Mouse (Mus musculus) stomach, embryonic 16.5 days (tissue): ENCODE data around the gene Plbd1. TPM values are rescaled to one million over a fixed set of nuclear protein-coding genes. Genes with fewer than 3 reads are reported as not detected.

Experiments
- ATAC-seq: fragments of 200-750 bp; cut with Nextera tagmentation; 2 replicates; pipeline ENCODE4 v1.8.0; 2017; ENCODE audit warnings: moderate number of reproducible peaks, moderate TSS enrichment; ENCODE audit not compliant: insufficient read depth, low FRiP score
- H3K27ac ChIP-seq: fragments of 300-500 bp; sonication (generic); 2 replicates; pipeline ENCODE4 v1.5.1; 2014; ENCODE audit warnings: low read length
- H3K27me3 ChIP-seq: fragments of 300-500 bp; sonication (generic); 2 replicates; pipeline ENCODE4 v1.6.1; 2014; ENCODE audit warnings: low read length, control low read depth, mixed read lengths; ENCODE audit not compliant: control insufficient read depth, insufficient read depth
- H3K36me3 ChIP-seq: fragments of 300-500 bp; sonication (generic); 2 replicates; pipeline ENCODE4 v1.6.1; 2014; ENCODE audit warnings: low read length; ENCODE audit not compliant: control insufficient read depth, insufficient read depth
- H3K4me1 ChIP-seq: fragments of 300-500 bp; sonication (generic); 2 replicates; pipeline ENCODE4 v1.6.1; 2014; ENCODE audit warnings: low read length, control low read depth, mixed read lengths; ENCODE audit not compliant: control insufficient read depth, insufficient read depth
- H3K4me2 ChIP-seq: fragments of 300-500 bp; sonication (generic); 2 replicates; pipeline ENCODE4 v1.6.1; 2014; ENCODE audit warnings: low read depth, low read length, mixed read lengths
- H3K4me3 ChIP-seq: fragments of 300-500 bp; sonication (generic); replicated peaks from 2 replicates; pipeline ENCODE4 v1.5.1; 2014; ENCODE audit warnings: mild to moderate bottlenecking, low read length
- H3K9ac ChIP-seq: fragments of 300-500 bp; sonication (generic); 2 replicates; pipeline ENCODE4 v1.6.1; 2014; ENCODE audit warnings: low read length
- H3K9me3 ChIP-seq: fragments of 300-500 bp; sonication (generic); replicated peaks from 2 replicates; pipeline ENCODE4 v1.6.1; 2016; ENCODE audit warnings: low read length, control low read depth; ENCODE audit not compliant: control insufficient read depth
- WGBS: fragments of 180-500 bp; shearing (Covaris S2); extraction: QIAGEN DNeasy Blood & Tissue Kit; methylation state at CpG from one replicate; pipeline ENCODE4 v1.1.7; 2014; 5-methylcytosine and 5-hydroxymethylcytosine counted together
- polyA plus RNA-seq: library from polyadenylated mRNA; unstranded; fragments of >200 nt; fragmentation: Nextera tagmentation; extraction: Ambion mirVana; gene quantifications from 2 replicates; pipeline ENCODE4 v1.2.1, GENCODE M21; 2015

Gene Plbd1
- polyA plus RNA-seq, 1 experiment from 2014 or later, result 32.8 TPM

DNA sequence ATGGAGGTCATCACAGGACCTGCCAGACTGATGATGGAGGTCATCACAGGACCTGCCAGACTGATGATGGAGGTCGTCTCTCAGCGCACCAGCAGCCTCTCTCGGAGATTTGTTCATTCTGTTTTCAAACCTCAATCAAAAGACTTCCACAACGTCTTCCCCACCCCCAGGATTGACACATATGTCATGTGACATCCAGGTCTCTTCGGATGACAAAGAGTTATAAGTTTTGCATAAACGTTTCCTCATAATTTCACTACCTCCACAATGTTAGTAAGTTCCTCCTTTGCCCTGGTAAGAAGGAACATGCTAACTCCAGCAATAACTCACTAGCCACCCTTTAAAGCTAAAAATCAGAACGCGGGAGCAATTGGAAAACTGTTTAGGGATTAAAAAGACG lies 2.5 kb downstream of the Plbd1 start:
- H3K9ac ChIP-seq, result no peak overlapping the region
- H3K4me3 ChIP-seq, result no peak overlapping the region
- H3K36me3 ChIP-seq, result no peaks in the 10 kb centered on the region
- WGBS, result 86% methylated on average over 9 of the region's 9 CpGs
- peaks cover 7% of the 10 kb centered on the region; the same call in 1 of the 2 replicates for H3K4me1 ChIP-seq
- H3K27ac ChIP-seq, result no peak overlapping the region
- no peak for ATAC-seq
- peaks cover 10% of the 10 kb centered on the region; the same call in 1 of the 2 replicates for H3K27me3 ChIP-seq
- H3K9me3 ChIP-seq, result no peaks in the 10 kb centered on the region
- H3K4me2 ChIP-seq, result no peak overlapping the region

DNA sequence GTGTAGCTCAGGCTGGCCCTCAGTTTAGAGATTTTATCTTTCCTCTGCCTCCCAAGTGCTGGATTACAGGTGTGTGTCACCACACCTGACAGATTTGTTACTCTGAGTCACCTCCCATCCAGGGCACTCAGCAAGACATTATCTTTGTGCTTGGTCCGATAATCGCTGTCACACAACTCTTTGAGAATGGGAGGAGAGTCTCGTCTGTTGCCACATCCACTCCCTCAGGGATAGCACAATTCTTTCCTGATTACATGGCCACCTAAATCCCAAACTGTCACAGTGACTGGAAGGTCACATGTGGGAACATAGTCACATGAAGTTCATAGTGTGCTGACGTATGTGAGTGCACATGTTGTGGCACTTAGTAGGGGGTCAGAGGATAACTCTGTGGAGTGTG lies 3.4 kb downstream of the Plbd1 start:
- WGBS, result 85% methylated on average over 4 of the region's 4 CpGs
- Histone ChIP-seq H3K27ac (no peak overlapping the region), H3K4me1 (peaks cover 7% of the 10 kb centered on the region; the same call in 1 of the 2 replicates), H3K36me3 (no peaks in the 10 kb centered on the region), H3K4me2 (no peak overlapping the region), H3K4me3 (no peak overlapping the region), H3K9me3 (no peaks in the 10 kb centered on the region), H3K27me3 (peaks cover 10% of the 10 kb centered on the region; the same call in 1 of the 2 replicates), H3K9ac (no peak overlapping the region)
- ATAC-seq, result no peak

DNA sequence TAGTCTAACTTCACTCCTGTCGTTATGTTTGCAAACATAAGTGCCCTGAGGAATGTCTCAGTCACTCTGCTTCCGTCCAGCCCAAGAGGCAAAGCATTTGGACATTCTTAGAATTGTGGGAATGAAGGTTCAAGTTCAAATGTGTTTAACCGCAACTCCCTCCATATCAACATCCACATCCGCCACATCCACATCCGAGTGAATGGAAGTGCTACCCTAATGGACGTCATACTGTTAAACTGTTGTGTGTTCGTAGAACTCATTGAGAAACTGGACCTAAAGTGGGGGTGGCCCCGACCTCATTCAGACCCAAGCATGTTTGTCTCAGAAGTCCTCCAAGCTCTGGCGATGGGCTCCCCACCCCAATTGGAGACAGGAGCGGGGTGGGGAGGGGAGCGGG lies 5.9 kb downstream of the Plbd1 start:
- peak overlapping the region; percentile 32; the same call in 1 of the 2 replicates for H3K4me2 ChIP-seq
- no peak overlapping the region for H3K9ac ChIP-seq
- H3K27me3 ChIP-seq, result no peaks in the 10 kb centered on the region
- WGBS, result 55% methylated on average over 11 of the region's 11 CpGs
- H3K4me1 ChIP-seq, result no peaks in the 10 kb centered on the region
- H3K4me3 ChIP-seq, result 0 out of 2 replicates have a peak overlapping the region, but pooled peaks have one; percentile 18
- no peaks in the 10 kb centered on the region for H3K36me3 ChIP-seq
- no peak for ATAC-seq
- no peak overlapping the region for H3K27ac ChIP-seq
- H3K9me3 ChIP-seq, result no peaks in the 10 kb centered on the region

DNA sequence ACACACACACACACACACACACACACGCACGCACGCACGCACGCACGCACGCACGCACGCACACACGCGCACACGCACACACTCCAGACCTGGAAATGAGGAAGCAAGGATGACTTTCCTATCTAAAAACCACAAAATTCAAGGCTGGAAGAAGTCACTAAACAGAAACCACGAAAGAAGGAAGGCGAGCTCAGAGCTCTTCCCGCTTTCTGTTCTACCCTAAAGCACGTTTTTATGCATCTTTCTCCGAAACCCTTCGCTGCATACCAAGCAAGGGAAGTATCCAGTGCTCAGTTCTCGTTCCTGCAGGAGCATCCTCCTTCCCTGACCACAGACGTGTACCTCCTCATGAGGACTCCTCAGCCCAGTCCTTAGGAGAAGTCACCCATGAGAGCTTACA lies 7.3 kb downstream of the Plbd1 start:
- Histone ChIP-seq H3K4me2 (no peak overlapping the region), H3K4me1 (no peaks in the 10 kb centered on the region), H3K27ac (no peak overlapping the region), H3K9ac (no peak overlapping the region), H3K36me3 (no peaks in the 10 kb centered on the region), H3K4me3 (no peak overlapping the region), H3K9me3 (no peaks in the 10 kb centered on the region), H3K27me3 (no peaks in the 10 kb centered on the region)
- ATAC-seq, result no peak
- 83% methylated on average over 20 of the region's 20 CpGs for WGBS

DNA sequence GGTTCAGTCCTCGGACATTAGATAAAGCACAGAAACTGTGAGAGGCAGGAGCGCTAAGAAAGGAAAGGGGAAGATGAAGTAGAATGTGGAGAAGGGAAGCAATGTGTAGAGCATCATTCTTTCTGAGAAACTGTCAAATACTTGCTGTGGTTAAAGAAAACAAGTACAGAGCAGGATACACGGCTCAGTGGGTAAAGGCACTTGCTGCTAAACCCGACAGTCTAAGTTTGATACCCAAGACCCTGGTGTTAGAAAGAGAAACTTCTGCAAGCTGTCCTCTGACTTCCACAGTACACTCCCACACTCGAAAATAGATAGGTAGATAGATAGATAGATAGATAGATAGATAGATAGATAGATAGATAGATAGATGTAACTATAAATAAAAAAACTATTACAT lies 8.4 kb downstream of the Plbd1 start:
- Histone ChIP-seq H3K27ac (no peak overlapping the region), H3K4me3 (no peak overlapping the region), H3K4me1 (no peaks in the 10 kb centered on the region), H3K27me3 (no peaks in the 10 kb centered on the region), H3K36me3 (no peaks in the 10 kb centered on the region), H3K4me2 (no peak overlapping the region), H3K9me3 (no peaks in the 10 kb centered on the region), H3K9ac (no peak overlapping the region)
- no peak for ATAC-seq
- 47% methylated on average over 5 of the region's 5 CpGs for WGBS

DNA sequence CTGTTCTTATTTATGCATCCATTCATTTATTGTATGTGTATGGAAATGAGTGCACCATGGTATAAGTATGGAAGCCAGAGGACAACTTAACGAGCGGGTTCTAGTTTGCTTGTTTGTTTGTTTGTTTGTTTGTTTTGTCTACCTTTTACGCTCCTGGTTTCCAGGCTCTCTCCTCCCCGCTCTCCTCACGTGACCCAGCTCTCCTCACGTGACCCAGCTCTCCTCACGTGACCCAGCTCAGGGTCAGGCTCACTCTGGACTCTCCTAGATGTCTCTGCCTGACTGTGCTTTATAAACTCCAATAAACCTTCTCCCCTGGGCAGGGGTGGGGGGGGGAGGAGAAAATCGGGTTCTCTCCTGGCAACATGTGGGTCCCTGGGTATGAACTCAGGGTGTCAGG lies 11.1 kb downstream of the Plbd1 start:
- no peak for ATAC-seq
- Histone ChIP-seq H3K27ac (no peak overlapping the region), H3K9me3 (no peaks in the 10 kb centered on the region), H3K36me3 (no peaks in the 10 kb centered on the region), H3K4me2 (no peak overlapping the region), H3K4me3 (no peak overlapping the region), H3K27me3 (no peaks in the 10 kb centered on the region), H3K9ac (no peak overlapping the region), H3K4me1 (no peaks in the 10 kb centered on the region)
- WGBS, result 81% methylated on average over 8 of the region's 8 CpGs

DNA sequence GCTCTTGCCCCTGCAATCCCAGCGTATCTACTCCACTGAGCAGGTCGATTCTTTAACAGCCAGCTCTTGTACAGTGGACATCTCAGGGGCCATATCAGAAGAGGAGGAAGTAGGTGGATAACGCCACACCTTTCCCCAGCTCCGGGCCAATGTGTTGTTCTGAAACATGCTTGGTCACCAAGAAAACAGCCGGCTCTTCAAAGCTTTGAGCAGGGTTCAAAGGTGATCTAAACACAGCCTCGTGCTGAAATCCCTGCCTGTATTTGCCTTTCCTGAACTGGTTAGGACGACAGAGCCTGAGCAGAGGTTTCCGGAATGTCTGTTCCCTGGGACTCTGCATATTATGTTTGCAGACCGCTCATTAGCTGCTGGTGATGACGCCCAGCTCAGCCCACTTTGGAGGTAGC lies 14.3 kb downstream of the Plbd1 start:
- H3K9ac ChIP-seq, result no peak overlapping the region
- H3K27ac ChIP-seq, result peak overlapping the region; percentile 10; the same call in 1 of the 2 replicates
- H3K4me1 ChIP-seq, result no peaks in the 10 kb centered on the region
- no peak overlapping the region for H3K4me3 ChIP-seq
- ATAC-seq, result peak; percentile 60; the same call in 1 of the 2 replicates
- peaks cover 4% of the 10 kb centered on the region for H3K9me3 ChIP-seq
- H3K4me2 ChIP-seq, result no peak overlapping the region
- H3K27me3 ChIP-seq, result no peaks in the 10 kb centered on the region
- 34% methylated on average over 10 of the region's 10 CpGs for WGBS
- H3K36me3 ChIP-seq, result no peaks in the 10 kb centered on the region

DNA sequence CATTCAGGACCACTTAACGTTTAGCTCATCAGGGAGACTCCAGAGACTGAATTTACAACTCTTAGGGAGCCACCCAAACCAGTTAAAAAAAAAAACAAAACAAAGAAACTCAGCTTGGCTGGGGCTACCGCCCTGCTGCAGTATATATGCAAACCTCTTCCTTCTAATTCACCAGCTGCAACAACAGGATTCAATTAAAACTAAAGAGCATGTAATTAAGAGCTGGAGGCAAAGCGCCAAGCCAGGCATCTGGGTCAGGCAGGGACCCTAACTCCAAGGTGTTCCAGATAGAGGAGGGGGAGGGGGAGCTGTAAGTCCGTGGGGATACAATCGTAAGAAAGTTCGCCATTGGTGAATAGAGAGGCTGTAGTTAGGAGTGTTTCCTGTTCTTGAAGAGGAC lies 15.5 kb downstream of the Plbd1 start:
- H3K4me2 ChIP-seq, result no peak overlapping the region

DNA sequence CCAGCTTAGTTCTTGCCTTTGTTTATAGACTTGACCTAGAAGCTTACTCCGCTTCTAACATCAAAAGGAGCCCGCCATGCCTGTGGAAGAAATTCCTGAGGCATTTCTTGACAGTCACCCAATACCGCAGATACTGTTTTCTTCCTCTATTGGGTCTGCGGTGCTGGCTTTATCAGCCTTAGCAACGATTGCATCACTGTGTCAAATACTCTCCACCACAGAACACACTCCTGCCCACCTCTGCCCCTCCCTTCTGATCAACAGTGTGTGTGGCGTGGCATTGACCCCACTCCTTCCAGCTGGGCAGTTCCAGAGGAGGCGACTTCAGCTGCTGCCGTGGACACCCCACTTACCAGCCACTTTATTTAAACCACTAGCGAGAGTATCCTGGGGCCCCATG lies 16.0 kb downstream of the Plbd1 start:
- peaks cover 4% of the 10 kb centered on the region for H3K9me3 ChIP-seq
- 56% methylated on average over 9 of the region's 9 CpGs for WGBS
- H3K36me3 ChIP-seq, result no peaks in the 10 kb centered on the region
- no peaks in the 10 kb centered on the region for H3K27me3 ChIP-seq
- no peak overlapping the region for H3K4me2 ChIP-seq
- no peaks in the 10 kb centered on the region for H3K4me1 ChIP-seq
- no peak overlapping the region for H3K4me3 ChIP-seq
- ATAC-seq, result no peak
- H3K27ac ChIP-seq, result no peak overlapping the region
- no peak overlapping the region for H3K9ac ChIP-seq

More for the DNA sequence above, 15.5 kb downstream of the Plbd1 start:
- H3K9me3 ChIP-seq, result peaks cover 4% of the 10 kb centered on the region
- no peak overlapping the region for H3K9ac ChIP-seq
- no peaks in the 10 kb centered on the region for H3K27me3 ChIP-seq
- no peak overlapping the region for H3K4me3 ChIP-seq
- WGBS, result 55% methylated on average over 6 of the region's 6 CpGs
- ATAC-seq, result no peak
- H3K36me3 ChIP-seq, result no peaks in the 10 kb centered on the region
- H3K4me1 ChIP-seq, result no peaks in the 10 kb centered on the region
- H3K27ac ChIP-seq, result no peak overlapping the region

DNA sequence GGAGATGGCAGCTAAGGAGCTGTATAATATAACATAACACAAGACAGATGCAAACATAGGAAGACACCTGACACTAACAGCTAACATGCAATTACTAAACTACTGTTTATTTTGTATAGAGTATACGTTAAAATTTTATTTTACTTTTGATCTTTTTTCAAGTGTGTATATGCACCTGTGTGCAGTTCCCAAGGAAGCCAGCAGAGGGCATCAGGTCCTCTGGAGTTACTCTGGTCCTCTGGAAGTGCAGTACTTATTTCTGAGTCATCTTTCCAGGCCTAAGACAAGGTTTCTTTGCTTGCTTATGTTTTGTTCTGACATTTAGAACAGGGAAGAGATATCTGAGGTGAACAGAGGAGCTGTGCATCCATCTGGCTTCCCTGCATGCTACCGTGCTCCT lies 17.6 kb downstream of the Plbd1 start:
- Histone ChIP-seq H3K36me3 (no peaks in the 10 kb centered on the region), H3K27ac (no peak overlapping the region), H3K4me1 (no peaks in the 10 kb centered on the region), H3K27me3 (no peaks in the 10 kb centered on the region), H3K9ac (no peak overlapping the region), H3K4me2 (no peak overlapping the region), H3K9me3 (peaks cover 4% of the 10 kb centered on the region), H3K4me3 (no peak overlapping the region)
- ATAC-seq, result no peak
- 91% methylated on average over 2 of the region's 2 CpGs for WGBS
